Mouse (Mus musculus): Measurements from ENCODE around the gene Bmp5.
"Not testable (repeated sequence)": the region's sequence is repeated elsewhere in the genome, so short reads cannot be mapped to it uniquely, and the experiment has no call there.

DNA sequence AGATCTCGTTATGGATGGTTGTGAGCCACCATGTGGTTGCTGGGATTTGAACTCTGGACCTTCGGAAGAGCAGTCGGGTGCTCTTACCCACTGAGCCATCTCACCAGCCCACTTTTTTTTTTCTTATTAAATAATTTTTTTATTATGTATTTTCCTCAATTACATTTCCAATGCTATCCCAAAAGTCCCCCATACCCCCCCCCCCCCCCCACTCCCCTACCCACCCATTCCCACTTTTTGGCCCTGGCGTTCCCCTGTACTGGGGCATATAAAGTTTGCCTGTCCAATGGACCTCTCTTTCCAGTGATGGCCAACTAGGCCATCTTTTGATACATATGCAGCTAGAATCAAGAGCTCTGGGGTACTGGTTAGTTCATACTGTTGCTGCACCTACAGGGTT is 33.0 kb downstream of the Bmp5 start:
- TF ChIP-seq POLR2A (IDR thresholded peaks at IDR 0.05; ENCODE audit: borderline replicate concordance, extremely low read depth, insufficient read depth, insufficient read length, poor library complexity, severe bottlenecking); CTCF (IDR thresholded peaks at IDR 0.05; ENCODE audit: borderline replicate concordance, extremely low read depth, insufficient read depth, insufficient read length): not testable (repeated sequence)

Measured in brain, embryonic 14.5 days (tissue).